Mouse (Mus musculus) brain, embryonic 14.5 days (tissue): ENCODE measurements around the gene Irs1.

ENCODE experiments used
- CTCF ChIP-seq: fragments of 200-500 bp; IDR thresholded peaks from 2 replicates; pipeline ENCODE4 v1.5.1; 2012; ENCODE audit warnings: inconsistent platforms, mild to moderate bottlenecking, moderate library complexity, borderline replicate concordance; ENCODE audit not compliant: insufficient read depth, insufficient read length; ENCODE audit errors: extremely low read depth
- POLR2A ChIP-seq: fragments of 200-500 bp; IDR thresholded peaks from 2 replicates; pipeline ENCODE4 v1.6.1; 2012; ENCODE audit warnings: mild to moderate bottlenecking, inconsistent platforms, borderline replicate concordance; ENCODE audit not compliant: poor library complexity, insufficient read depth, insufficient read length, severe bottlenecking; ENCODE audit errors: extremely low read depth

GRCm38 (mm10) chr1:82329237-82329953 is 38.2 kb upstream of the Irs1 start:
- TF ChIP-seq CTCF = no peak
- no peak for TF ChIP-seq POLR2A
